Mouse (Mus musculus) lung, embryonic 16.5 days (tissue): ENCODE measurements around the gene Cldn10. TPM values are rescaled to one million over a fixed set of nuclear protein-coding genes. Genes with fewer than 3 reads are reported as not detected.

ENCODE experiments used
- ATAC-seq: fragments of 200-750 bp; cut with Nextera tagmentation; 2 replicates; pipeline ENCODE4 v1.8.0; 2017; ENCODE audit warnings: low read depth, mild to moderate bottlenecking, moderate library complexity
- H3K27ac ChIP-seq: fragments of 300-500 bp; sonication (generic); 2 replicates; pipeline ENCODE4 v1.5.1; 2014; ENCODE audit warnings: mild to moderate bottlenecking, control low read depth, low read length
- H3K27me3 ChIP-seq: fragments of 300-500 bp; sonication (generic); 2 replicates; pipeline ENCODE4 v1.6.1; 2014; ENCODE audit warnings: low read depth, low read length, mixed read lengths; ENCODE audit not compliant: control insufficient read depth, insufficient read depth
- H3K36me3 ChIP-seq: fragments of 300-500 bp; sonication (generic); 2 replicates; pipeline ENCODE4 v1.6.1; 2014; ENCODE audit warnings: low read length; ENCODE audit not compliant: control insufficient read depth, insufficient read depth
- H3K4me1 ChIP-seq: fragments of 300-500 bp; sonication (generic); replicated peaks from 2 replicates; pipeline ENCODE4 v1.6.1; 2014; ENCODE audit warnings: low read length, mixed read lengths; ENCODE audit not compliant: control insufficient read depth, insufficient read depth
- H3K4me2 ChIP-seq: fragments of 300-500 bp; sonication (generic); 2 replicates; pipeline ENCODE4 v1.6.1; 2014; ENCODE audit warnings: low read depth, low read length, control low read depth
- H3K4me3 ChIP-seq: fragments of 300-500 bp; sonication (generic); 2 replicates; pipeline ENCODE4 v1.5.1; 2014; ENCODE audit warnings: mild to moderate bottlenecking, low read length, control low read depth
- H3K9ac ChIP-seq: fragments of 300-500 bp; sonication (generic); 2 replicates; pipeline ENCODE4 v1.6.1; 2014; ENCODE audit warnings: low read length, control low read depth
- H3K9me3 ChIP-seq: fragments of 300-500 bp; sonication (generic); 2 replicates; pipeline ENCODE4 v1.6.1; 2016; ENCODE audit warnings: low read length; ENCODE audit not compliant: control insufficient read depth
- WGBS: fragments of 180-500 bp; shearing (Covaris S2); extraction: QIAGEN DNeasy Blood & Tissue Kit; methylation state at CpG from one replicate; pipeline ENCODE4 v1.1.7; 2014; 5-methylcytosine and 5-hydroxymethylcytosine counted together
- polyA plus RNA-seq: library from polyadenylated mRNA; unstranded; fragments of >200 nt; fragmentation: Nextera tagmentation; extraction: Ambion mirVana; gene quantifications from 2 replicates; pipeline ENCODE4 v1.2.1, GENCODE M21; 2015

The Cldn10 gene
- polyA plus RNA-seq, 1 experiment from 2014 or later: 83.5 TPM

GRCm38 (mm10) chr14:118775554-118775953, 12.2 kb upstream of the Cldn10 start:
- no peak overlapping the region for H3K27ac ChIP-seq
- no peaks in the 10 kb centered on the region for H3K4me1 ChIP-seq
- H3K4me2 ChIP-seq: no peak overlapping the region
- 93% methylated on average over 1 of the region's 1 CpGs for WGBS
- no peaks in the 10 kb centered on the region for H3K27me3 ChIP-seq
- H3K36me3 ChIP-seq: no peaks in the 10 kb centered on the region
- H3K9ac ChIP-seq: no peak overlapping the region
- no peak overlapping the region for H3K4me3 ChIP-seq
- H3K9me3 ChIP-seq: no peaks in the 10 kb centered on the region
- ATAC-seq: no peak

- no peaks in the 10 kb centered on the region for H3K4me1 ChIP-seq
- no peaks in the 10 kb centered on the region for H3K36me3 ChIP-seq
- H3K4me2 ChIP-seq: no peak overlapping the region
- ATAC-seq: no peak
- 72% methylated on average over 2 of the region's 2 CpGs for WGBS
- no peak overlapping the region for H3K4me3 ChIP-seq
- H3K9ac ChIP-seq: no peak overlapping the region
- no peak overlapping the region for H3K27ac ChIP-seq
- no peaks in the 10 kb centered on the region for H3K27me3 ChIP-seq
- H3K9me3 ChIP-seq: no peaks in the 10 kb centered on the region
These were observed 11.3 kb upstream of the Cldn10 start for GRCm38 (mm10) chr14:118776372-118776771.

- Histone ChIP-seq H3K4me2 (no peak overlapping the region), H3K4me1 (no peaks in the 10 kb centered on the region), H3K36me3 (no peaks in the 10 kb centered on the region), H3K27me3 (no peaks in the 10 kb centered on the region), H3K4me3 (no peak overlapping the region), H3K9me3 (no peaks in the 10 kb centered on the region), H3K27ac (no peak overlapping the region), H3K9ac (no peak overlapping the region)
- ATAC-seq: no peak
- WGBS: 83% methylated on average over 4 of the region's 4 CpGs
These were observed 10.2 kb upstream of the Cldn10 start for GRCm38 (mm10) chr14:118777478-118777877.

GRCm38 (mm10) chr14:118781601-118782000, 6.1 kb upstream of the Cldn10 start:
- Histone ChIP-seq H3K9me3 (no peaks in the 10 kb centered on the region), H3K4me1 (no peaks in the 10 kb centered on the region), H3K27me3 (no peaks in the 10 kb centered on the region), H3K27ac (no peak overlapping the region), H3K36me3 (no peaks in the 10 kb centered on the region), H3K9ac (no peak overlapping the region), H3K4me3 (no peak overlapping the region), H3K4me2 (no peak overlapping the region)
- ATAC-seq: no peak
- WGBS: 82% methylated on average over 7 of the region's 7 CpGs

DNA sequence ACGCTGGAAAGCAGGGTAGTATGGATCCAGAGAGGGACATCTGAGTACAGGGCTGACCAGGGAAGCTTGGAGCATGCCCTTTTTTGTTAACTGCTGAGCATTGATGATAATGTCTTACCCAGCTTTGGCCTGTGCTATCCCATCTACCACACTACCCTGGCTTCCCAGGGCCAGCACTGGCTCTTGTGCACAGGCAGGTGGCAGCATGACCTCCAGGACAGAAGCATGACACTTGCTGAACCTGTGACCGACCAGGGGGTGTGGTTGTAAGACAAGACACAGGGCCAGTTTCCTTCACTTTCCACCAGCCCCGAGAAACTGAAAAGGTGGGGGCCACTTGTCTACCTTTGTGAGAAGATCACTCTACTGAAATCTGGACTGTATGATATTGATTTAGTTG, 5.5 kb upstream of the Cldn10 start:
- Histone ChIP-seq H3K4me3 (no peak overlapping the region), H3K4me2 (no peak overlapping the region), H3K4me1 (no peaks in the 10 kb centered on the region), H3K9ac (no peak overlapping the region), H3K9me3 (no peaks in the 10 kb centered on the region), H3K27me3 (no peaks in the 10 kb centered on the region), H3K36me3 (no peaks in the 10 kb centered on the region), H3K27ac (no peak overlapping the region)
- ATAC-seq: no peak
- 33% methylated on average over 3 of the region's 3 CpGs for WGBS

DNA sequence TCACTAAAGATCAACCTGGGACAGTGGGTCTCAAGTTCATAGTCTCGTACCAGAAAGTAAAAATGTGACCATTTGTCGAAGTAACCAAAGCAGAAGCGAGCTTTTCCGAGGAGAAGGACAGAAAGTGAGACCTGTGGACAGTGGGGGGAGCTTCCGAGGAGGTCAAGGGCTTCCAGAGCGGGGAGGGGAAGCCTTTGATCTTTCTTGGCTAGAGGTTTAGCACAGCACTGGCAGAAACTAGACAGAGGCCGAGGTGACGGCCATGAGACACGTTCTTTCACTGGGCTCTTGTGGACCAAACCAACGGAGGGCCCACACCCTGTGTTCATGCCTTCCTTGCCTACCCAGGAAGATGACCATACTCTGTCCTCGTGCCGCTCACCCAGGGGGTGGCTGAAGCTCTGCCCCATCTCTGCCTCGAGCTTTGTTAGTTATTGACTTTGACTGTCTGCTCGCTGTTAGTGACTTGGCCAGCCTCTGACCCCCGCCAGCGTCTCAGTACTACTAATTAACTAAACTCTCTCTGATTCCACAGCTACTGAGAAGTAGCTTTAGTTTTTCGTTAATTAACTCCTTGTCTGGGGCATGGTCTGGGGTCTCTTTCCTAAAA, 4.3 kb upstream of the Cldn10 start:
- H3K9ac ChIP-seq: no peak overlapping the region
- no peak overlapping the region for H3K27ac ChIP-seq
- H3K4me1 ChIP-seq: no peaks in the 10 kb centered on the region
- no peaks in the 10 kb centered on the region for H3K36me3 ChIP-seq
- WGBS: 58% methylated on average over 17 of the region's 17 CpGs
- no peak overlapping the region for H3K4me3 ChIP-seq
- H3K27me3 ChIP-seq: no peaks in the 10 kb centered on the region
- no peaks in the 10 kb centered on the region for H3K9me3 ChIP-seq
- H3K4me2 ChIP-seq: no peak overlapping the region
- no peak for ATAC-seq

DNA sequence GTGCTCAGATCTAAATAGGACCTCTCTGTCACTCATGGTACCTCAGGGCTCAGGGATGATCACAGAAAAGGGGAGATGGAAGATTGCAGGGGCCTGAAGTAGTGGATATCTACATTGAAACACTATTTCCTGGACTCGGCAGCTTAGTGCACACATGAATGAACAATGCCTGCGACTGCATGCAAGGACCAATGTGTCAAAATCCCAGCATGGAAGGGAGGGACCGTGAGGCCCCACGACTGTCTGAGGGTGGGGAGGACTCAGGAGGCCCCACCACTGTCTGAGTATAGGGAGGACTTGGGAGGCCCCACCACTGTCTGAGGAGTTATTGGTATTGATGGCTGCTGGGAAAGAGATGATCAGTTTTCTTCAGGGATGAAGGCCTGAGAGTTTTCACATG, 2.5 kb downstream of the Cldn10 start:
- 76% methylated on average over 4 of the region's 4 CpGs for WGBS
- no peak for ATAC-seq
- no peak overlapping the region for H3K9ac ChIP-seq
- H3K4me2 ChIP-seq: no peak overlapping the region
- no peaks in the 10 kb centered on the region for H3K9me3 ChIP-seq
- H3K36me3 ChIP-seq: no peaks in the 10 kb centered on the region
- H3K27ac ChIP-seq: no peak overlapping the region
- no peaks in the 10 kb centered on the region for H3K4me1 ChIP-seq
- H3K4me3 ChIP-seq: no peak overlapping the region
- no peaks in the 10 kb centered on the region for H3K27me3 ChIP-seq

DNA sequence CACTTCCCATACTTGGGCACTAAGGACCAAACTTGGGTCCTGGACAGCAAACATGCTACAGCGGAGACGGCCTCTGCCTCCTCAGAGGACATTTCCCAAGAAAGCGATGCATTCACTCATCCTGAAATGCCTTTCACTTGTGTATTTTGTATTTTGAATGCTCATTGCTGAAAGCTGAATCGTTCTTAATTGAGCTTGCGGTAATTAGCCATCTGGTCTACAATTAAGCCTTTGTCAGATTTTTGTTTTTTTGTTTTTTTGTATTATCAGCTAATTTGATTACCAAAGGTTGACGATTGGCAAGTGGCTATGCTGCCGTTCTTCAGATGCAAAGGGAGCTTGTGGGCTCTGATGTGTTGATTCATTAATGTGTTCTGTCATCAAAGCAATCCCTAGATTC, 5.2 kb downstream of the Cldn10 start:
- Histone ChIP-seq H3K4me1 (no peaks in the 10 kb centered on the region), H3K36me3 (no peaks in the 10 kb centered on the region), H3K9me3 (no peaks in the 10 kb centered on the region), H3K27me3 (no peaks in the 10 kb centered on the region), H3K9ac (no peak overlapping the region), H3K4me3 (no peak overlapping the region), H3K4me2 (no peak overlapping the region), H3K27ac (no peak overlapping the region)
- ATAC-seq: no peak
- 89% methylated on average over 7 of the region's 7 CpGs for WGBS

GRCm38 (mm10) chr14:118793416-118793815, 5.7 kb downstream of the Cldn10 start:
- no peak overlapping the region for H3K4me3 ChIP-seq
- H3K9me3 ChIP-seq: no peaks in the 10 kb centered on the region
- no peak overlapping the region for H3K4me2 ChIP-seq
- no peak overlapping the region for H3K27ac ChIP-seq
- H3K36me3 ChIP-seq: no peaks in the 10 kb centered on the region
- H3K4me1 ChIP-seq: no peaks in the 10 kb centered on the region
- ATAC-seq: no peak
- H3K9ac ChIP-seq: no peak overlapping the region
- no peaks in the 10 kb centered on the region for H3K27me3 ChIP-seq
- WGBS: 83% methylated on average over 6 of the region's 6 CpGs

GRCm38 (mm10) chr14:118794196-118794595, 6.5 kb downstream of the Cldn10 start:
- no peak overlapping the region for H3K27ac ChIP-seq
- H3K4me2 ChIP-seq: no peak overlapping the region
- ATAC-seq: no peak
- no peaks in the 10 kb centered on the region for H3K36me3 ChIP-seq
- no peak overlapping the region for H3K4me3 ChIP-seq
- H3K4me1 ChIP-seq: no peaks in the 10 kb centered on the region
- WGBS: 56% methylated on average over 1 of the region's 1 CpGs
- H3K9ac ChIP-seq: no peak overlapping the region
- no peaks in the 10 kb centered on the region for H3K27me3 ChIP-seq
- no peaks in the 10 kb centered on the region for H3K9me3 ChIP-seq
